Mouse (Mus musculus) kidney, adult 9 months (tissue): ENCODE results near the gene Fgg.

Experiments used
- DNase-seq: peaks from one replicate; pipeline ENCODE4 v3.0.0; 2022

Fgg gene

GRCm38 (mm10) chr3:83007557-83007956, at the start of gene Fgg:
Gene Fgg (plus strand): TSS chr3:83007724.
- DNase-seq, result no peak

DNA sequence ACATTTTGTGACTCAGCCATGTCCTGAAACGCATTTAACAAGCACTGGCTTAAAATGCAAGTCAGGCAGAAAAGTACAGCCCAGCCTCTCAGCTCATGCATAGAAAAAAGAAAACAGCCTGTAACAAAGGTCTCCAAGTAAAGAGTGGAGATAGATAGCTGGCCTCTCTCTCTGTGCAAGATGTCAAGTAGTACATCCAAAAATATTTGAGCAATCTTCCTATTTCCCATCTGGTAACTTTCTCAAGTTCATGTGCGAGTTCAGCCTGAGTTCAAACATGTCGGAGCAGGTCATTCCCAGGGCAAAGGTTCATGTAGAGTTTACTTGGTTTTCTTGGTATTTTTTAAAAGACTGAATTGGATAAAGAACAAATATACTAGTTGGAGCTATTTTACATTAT, 36.5 kb upstream of the Fgg start:
- DNase-seq, result no peak

- DNase-seq, result no peak
Observed at GRCm38 (mm10) chr3:82980818-82981217, 26.7 kb upstream of the Fgg start.

DNA sequence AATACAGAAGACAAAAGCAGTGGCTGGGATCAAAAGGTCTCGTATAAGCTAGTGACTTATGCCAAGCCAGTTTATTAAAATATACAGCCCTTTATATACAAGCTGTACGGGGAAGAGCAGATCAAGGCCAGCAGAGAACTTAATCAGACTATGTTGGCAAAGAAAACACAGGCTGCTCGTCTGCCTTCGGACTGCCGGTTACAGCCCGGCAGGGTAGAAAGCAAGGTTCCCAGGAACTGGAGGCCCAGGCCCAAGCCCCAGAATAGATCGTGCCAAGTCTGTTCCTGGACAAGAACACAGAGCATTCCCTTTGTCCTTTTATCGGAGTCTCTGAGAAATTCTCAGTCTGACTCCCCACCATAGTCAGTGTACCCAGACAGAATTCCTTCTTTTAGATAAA, 25.7 kb upstream of the Fgg start:
- DNase-seq, result no peak

DNA sequence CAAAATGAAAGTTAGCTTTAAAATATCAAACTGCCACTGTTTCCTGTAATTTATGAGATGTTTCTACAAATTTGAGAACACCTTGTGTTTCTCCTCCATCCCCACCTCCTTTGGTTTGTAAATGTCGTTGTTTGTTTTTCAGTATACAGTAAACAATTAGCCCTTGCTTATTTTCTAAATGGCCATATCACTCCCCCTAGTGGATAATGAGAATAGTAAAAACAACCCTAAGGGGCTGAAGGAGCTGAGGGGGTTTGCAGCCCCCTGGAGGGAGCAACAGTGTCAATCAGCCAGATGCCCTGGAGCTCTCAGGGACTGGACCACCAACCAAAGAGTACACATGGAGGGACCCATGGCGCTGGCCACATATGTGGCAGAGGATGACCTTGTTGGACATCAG, 22.7 kb upstream of the Fgg start:
- DNase-seq, result no peak

GRCm38 (mm10) chr3:82991963-82992362, 15.6 kb upstream of the Fgg start:
- no peak for DNase-seq

DNA sequence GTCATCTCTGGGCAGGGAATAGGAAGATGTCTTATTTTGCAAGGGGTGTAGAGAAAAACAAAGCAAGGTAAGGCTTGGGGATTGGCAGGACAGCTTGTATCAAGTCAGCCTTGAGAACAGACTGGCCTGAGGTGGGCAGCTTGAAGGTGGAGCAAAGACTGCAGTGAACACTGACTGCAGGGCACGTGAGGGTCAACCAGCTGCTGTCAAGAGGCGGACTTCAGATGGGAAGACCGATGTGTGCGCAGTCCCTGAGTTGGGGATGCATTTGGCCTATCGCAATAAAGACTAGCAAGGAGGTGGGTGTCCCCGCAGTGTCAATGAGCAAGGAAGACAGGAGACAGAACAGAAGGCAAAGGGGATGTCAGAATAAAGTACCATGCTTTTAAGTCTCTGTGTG, 14.6 kb upstream of the Fgg start:
- no peak for DNase-seq

DNA sequence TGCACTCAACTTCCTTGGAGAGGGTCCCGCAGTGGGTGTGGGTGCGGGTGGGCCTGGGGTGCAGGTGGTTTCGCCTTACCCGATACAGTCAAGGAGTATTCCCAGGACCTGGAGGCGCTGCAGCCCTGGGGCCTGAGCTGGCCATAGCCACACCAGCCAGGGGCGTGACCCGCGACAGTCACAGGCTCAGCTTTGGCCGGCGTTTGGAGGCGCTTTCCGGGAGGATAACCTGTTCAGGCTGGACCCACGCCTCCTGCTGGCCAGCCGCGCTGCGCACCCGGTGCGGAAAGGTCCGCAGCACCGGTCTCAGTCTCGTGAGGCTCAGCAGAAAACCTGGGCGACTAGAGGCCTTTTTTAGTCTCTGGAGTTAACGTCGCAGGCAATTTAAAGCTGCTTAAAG, 12.2 kb upstream of the Fgg start:
- DNase-seq, result peak; percentile 49

- no peak for DNase-seq
Observed at GRCm38 (mm10) chr3:82996656-82997055, 10.9 kb upstream of the Fgg start.

GRCm38 (mm10) chr3:82998772-82999463, 8.6 kb upstream of the Fgg start:
- DNase-seq, result peak; percentile 83

GRCm38 (mm10) chr3:82999995-83000394, 7.5 kb upstream of the Fgg start:
- DNase-seq, result no peak

GRCm38 (mm10) chr3:83002191-83002590, 5.3 kb upstream of the Fgg start:
- DNase-seq, result peak; percentile 52

DNA sequence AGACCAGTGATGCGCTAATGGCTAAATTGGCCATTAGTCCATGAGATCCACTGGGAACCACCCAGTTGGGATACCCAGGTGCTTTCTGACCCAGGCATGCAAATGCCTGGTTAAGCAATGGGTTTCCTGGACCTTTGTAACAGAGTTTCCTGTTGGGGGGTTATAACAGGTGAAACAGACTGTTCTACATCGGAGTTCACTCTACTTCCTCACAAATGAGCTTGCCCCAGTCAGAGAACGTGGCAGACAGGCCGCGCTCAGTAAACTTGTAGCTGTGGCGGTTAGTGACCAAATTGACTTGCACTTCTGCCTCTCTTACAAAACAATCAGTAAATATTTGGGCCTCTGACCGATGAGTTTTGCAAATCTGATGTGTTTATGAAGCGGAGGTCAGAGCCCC, 4.5 kb upstream of the Fgg start:
- no peak for DNase-seq

DNA sequence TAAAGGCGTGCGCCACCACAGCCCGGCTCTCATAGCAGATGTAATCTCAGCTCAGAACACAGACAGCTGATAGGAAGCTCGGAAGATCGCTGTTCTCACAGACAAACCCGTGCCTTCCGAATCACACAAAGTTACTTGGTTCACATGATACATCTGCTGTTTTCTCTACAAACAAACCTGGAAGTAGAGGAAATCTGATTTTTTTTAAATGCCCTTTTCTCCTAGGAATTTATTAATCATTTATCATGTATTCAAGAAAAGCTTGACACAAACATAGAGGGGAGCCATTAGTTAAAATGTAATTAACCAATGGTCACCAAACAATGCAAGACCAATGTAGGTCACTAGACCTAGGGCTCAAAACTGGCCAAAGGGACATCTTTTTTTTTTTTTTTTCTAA, 2.7 kb upstream of the Fgg start:
- DNase-seq, result peak; percentile 33

GRCm38 (mm10) chr3:83010291-83010690, 2.8 kb downstream of the Fgg start:
- peak; percentile 78 for DNase-seq

DNA sequence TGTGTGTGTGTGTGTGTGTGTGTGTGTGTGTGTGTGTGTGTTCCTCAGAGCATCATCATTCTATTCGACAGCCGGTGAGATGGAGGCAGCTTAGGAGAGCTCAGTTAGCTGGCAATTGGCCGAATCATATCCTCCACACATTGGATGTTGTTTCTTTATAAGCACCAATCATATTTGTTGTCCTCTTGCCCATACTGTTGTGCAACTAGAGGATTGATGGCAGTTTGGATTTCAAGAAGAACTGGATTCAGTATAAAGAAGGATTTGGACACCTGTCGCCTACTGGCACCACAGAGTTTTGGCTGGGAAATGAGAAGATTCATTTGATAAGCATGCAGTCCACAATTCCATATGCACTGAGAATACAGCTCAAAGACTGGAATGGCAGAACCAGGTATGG, 3.6 kb downstream of the Fgg start:
- no peak for DNase-seq

DNA sequence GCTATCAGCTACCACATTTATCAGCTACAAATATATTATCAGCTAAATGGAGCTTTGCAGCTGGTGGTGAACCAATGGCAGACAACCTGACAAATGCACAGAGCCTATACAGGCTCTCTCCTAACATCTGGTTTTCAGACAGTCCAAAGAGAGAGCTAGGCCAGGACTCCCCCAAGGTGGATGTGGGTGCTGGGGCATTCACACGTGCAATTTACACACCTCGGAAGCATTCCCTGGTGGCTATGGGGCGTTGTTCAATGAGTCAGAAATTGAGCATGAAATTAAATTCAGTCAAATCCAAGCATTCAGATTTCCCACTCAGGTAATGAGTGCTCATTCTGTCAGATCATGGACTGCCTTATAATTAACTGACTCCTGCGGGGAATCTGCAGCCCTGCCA, 4.0 kb downstream of the Fgg start:
- no peak for DNase-seq

DNA sequence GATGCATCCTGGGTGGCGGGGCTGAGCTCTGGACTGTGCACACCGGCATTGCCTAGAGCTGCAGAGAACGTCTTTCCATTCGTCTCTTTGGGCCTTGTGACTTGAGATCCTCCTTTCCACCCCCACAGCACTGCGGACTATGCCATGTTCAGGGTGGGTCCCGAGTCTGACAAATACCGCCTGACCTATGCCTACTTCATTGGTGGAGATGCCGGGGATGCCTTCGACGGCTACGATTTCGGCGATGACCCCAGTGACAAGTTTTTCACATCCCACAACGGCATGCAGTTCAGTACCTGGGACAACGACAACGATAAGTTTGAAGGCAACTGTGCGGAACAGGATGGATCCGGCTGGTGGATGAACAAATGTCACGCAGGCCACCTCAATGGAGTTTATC, 5.1 kb downstream of the Fgg start:
- DNase-seq, result no peak

DNA sequence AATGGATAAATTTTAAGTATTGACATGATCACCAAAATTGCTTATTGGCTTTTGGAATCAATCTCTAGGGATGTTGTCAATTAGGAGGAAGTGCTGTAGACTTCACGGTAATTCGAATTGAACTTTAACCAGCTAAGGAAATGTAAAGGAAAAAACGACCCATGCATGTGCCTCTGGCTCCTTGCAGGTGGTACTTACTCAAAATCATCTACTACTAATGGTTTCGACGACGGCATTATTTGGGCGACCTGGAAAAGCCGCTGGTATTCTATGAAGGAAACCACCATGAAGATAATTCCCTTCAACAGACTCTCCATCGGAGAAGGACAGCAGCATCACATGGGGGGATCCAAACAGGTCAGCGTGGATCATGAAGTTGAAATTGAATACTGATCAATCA, 6.4 kb downstream of the Fgg start:
- DNase-seq, result no peak

DNA sequence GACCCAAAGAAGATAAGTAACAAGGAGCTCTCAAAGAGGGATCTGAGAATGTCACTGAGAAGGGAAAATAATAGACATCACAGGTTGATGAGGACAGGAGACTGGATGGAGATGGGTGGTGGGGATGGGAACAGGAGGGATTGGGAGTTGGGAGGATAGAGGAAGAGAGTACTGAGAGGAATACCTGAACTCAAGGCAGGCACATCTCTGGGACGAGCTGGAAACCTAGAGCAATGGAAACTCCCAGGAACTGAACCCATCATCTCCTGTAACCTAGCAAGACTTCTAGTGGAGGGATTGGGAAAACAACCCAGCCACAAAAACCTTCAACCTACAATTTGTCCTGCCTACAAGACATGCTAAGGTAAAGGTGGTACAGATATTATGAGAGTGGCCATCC, 8.7 kb downstream of the Fgg start:
- no peak for DNase-seq

DNA sequence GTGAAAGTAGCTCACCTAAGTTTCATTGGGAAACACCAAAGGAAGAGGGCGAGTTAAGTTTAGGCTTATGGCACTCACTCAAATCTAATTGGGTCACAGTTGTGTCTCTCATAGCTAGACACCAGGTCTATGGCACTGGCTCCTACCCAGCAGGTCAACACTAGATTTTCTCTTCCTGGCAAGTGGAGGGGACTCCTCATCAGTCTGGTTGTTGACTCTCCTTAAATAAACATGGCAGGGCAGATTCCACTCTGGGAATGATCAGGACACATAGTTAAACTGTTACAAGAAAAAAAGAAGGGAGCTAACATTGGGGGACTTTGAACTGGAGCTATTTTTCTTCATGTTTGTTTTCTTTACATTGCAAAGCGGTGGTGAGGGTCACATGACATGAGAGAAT, 12.9 kb downstream of the Fgg start:
- peak; percentile 52 for DNase-seq

- no peak for DNase-seq
Observed at GRCm38 (mm10) chr3:83021176-83021575, 13.7 kb downstream of the Fgg start.

- DNase-seq, result no peak
Observed at GRCm38 (mm10) chr3:83025036-83025435, 17.5 kb downstream of the Fgg start.

DNA sequence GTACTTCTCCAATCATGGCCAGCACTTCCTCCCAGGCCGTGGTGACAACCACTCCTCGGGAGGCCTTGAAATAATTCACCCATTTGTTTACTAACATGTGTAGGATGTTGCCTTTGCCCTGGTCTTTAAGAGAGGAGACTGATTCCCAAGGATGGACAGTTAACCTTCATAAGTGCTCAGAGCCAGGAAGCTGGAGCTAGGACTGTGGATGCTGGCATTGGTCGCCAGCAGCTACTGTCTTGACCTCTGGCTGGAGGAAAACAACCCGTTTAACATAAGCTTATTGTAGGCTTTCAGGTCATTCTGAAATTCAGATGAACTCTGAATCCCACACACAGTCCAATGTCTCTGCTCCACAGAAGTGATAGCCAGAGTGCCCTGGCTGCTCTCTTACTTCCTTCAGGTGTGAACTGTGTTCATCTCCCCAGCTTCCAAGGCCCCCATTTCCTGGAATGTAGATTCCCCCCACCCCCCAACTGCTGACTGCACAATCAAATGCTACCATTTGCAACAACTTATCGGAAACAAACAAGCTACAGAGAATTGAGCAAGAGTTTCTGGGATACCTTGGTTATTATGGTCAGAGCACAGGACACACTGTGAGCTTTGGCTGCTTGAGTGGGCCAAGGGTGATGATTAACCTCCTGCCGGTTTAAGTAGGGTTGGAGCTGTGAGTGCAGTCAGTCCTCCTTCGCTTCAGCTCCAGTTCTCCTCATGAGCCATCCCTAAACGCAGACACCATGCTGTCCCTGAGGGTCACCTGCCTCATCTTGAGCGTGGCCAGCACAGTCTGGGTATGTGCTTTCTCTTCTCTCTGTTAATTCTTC, 18.2 kb downstream of the Fgg start, which contains the start of gene Fga:
Gene Fga, plus strand, starts transcription at position 602 of the 827 bp plus-strand sequence.
- DNase-seq, result peak; percentile 77
